Mouse (Mus musculus) layer of hippocampus, adult 11-12 months (tissue): ENCODE data around the gene Plk5.

Experiments
- DNase-seq: peaks from one replicate; pipeline ENCODE4 v3.0.0; 2022; ENCODE audit warnings: low spot score

The Plk5 gene

GRCm38 (mm10) chr10:80389185-80389708 is 33.0 kb downstream of the Plk5 start:
- no peak for DNase-seq

GRCm38 (mm10) chr10:80390697-80391096 is 34.4 kb downstream of the Plk5 start:
- no peak for DNase-seq

- no peak for DNase-seq
These were observed 36.4 kb downstream of the Plk5 start for GRCm38 (mm10) chr10:80392687-80393086.

GRCm38 (mm10) chr10:80395025-80395627 is 38.9 kb downstream of the Plk5 start:
- no peak for DNase-seq

GRCm38 (mm10) chr10:80396822-80397523 is 40.7 kb downstream of the Plk5 start:
- no peak for DNase-seq

GRCm38 (mm10) chr10:80397524-80398173 is 41.4 kb downstream of the Plk5 start:
- DNase-seq = no peak

GRCm38 (mm10) chr10:80398174-80398535 is 41.9 kb downstream of the Plk5 start:
- no peak for DNase-seq

GRCm38 (mm10) chr10:80398719-80399190 is 42.5 kb downstream of the Plk5 start:
- DNase-seq = peak; percentile 98

- DNase-seq = peak; percentile 100
These were observed 43.1 kb downstream of the Plk5 start, which contains the start of gene Mbd3 for GRCm38 (mm10) chr10:80399191-80399972. Gene Mbd3 (minus strand): TSS chr10:80399550.

GRCm38 (mm10) chr10:80399973-80400703 is 43.9 kb downstream of the Plk5 start:
- DNase-seq = no peak

GRCm38 (mm10) chr10:80400704-80401161 is 44.5 kb downstream of the Plk5 start:
- no peak for DNase-seq

GRCm38 (mm10) chr10:80403044-80403692 is 46.9 kb downstream of the Plk5 start:
- DNase-seq = no peak

GRCm38 (mm10) chr10:80405481-80406173 is 49.4 kb downstream of the Plk5 start:
- no peak for DNase-seq

GRCm38 (mm10) chr10:80406684-80407501 is 50.6 kb downstream of the Plk5 start, which contains the start of gene Uqcr11:
Gene Uqcr11 (minus strand): TSS chr10:80406830.
- DNase-seq = peak; percentile 93

- no peak for DNase-seq
These were observed 51.7 kb downstream of the Plk5 start for GRCm38 (mm10) chr10:80407924-80408323.

GRCm38 (mm10) chr10:80412656-80413541 is 56.6 kb downstream of the Plk5 start:
- DNase-seq = peak; percentile 84
